Mouse (Mus musculus) embryonic facial prominence, embryonic 11.5 days (tissue): ENCODE results near the gene Pnpla1. TPM values are rescaled to one million over a fixed set of nuclear protein-coding genes. Genes with fewer than 3 reads are reported as not detected.

Source experiments
- ATAC-seq: fragments of 200-750 bp; cut with Nextera tagmentation; replicated peaks from 2 replicates; pipeline ENCODE4 v1.8.0; 2017; ENCODE audit warnings: low read depth; ENCODE audit not compliant: insufficient number of reproducible peaks, low FRiP score, low TSS enrichment
- DNase-seq: peaks from one replicate; pipeline ENCODE4 v3.0.0-alpha.2; 2015; ENCODE audit warnings: low spot score
- H3K27ac ChIP-seq: fragments of 300-500 bp; sonication (generic); replicated peaks from 2 replicates; pipeline ENCODE4 v1.5.1; 2014; ENCODE audit warnings: mild to moderate bottlenecking, low read depth, low read length, control low read depth
- H3K27me3 ChIP-seq: fragments of 300-500 bp; sonication (generic); 2 replicates; pipeline ENCODE4 v1.6.1; 2014; ENCODE audit warnings: mild to moderate bottlenecking, low read length, moderate library complexity, mixed read lengths; ENCODE audit not compliant: control insufficient read depth, insufficient read depth
- H3K36me3 ChIP-seq: fragments of 300-500 bp; sonication (generic); replicated peaks from 2 replicates; pipeline ENCODE4 v1.6.1; 2014; ENCODE audit warnings: low read depth, mild to moderate bottlenecking, low read length, moderate library complexity, mixed read lengths; ENCODE audit not compliant: control insufficient read depth, insufficient read depth
- H3K4me1 ChIP-seq: fragments of 300-500 bp; sonication (generic); 2 replicates; pipeline ENCODE4 v1.6.1; 2014; ENCODE audit warnings: low read length, mixed read lengths; ENCODE audit not compliant: control insufficient read depth, insufficient read depth
- H3K4me2 ChIP-seq: fragments of 300-500 bp; sonication (generic); 2 replicates; pipeline ENCODE4 v1.6.1; 2014; ENCODE audit warnings: low read depth, mild to moderate bottlenecking, control low read depth, low read length, moderate library complexity
- H3K4me3 ChIP-seq: fragments of 300-500 bp; sonication (generic); 2 replicates; pipeline ENCODE4 v1.5.1; 2014; ENCODE audit warnings: low read depth, low read length, control low read depth
- H3K9ac ChIP-seq: fragments of 300-500 bp; sonication (generic); replicated peaks from 2 replicates; pipeline ENCODE4 v1.6.1; 2014; ENCODE audit warnings: mild to moderate bottlenecking, control low read depth, low read length
- H3K9me3 ChIP-seq: fragments of 300-500 bp; sonication (generic); replicated peaks from 2 replicates; pipeline ENCODE4 v1.6.1; 2016; ENCODE audit warnings: mild to moderate bottlenecking, low read length, inconsistent platforms, mixed read lengths; ENCODE audit not compliant: control insufficient read depth
- WGBS: fragments of 180-500 bp; shearing (Covaris S2); extraction: QIAGEN DNeasy Blood & Tissue Kit; methylation state at CpG from one replicate; pipeline ENCODE4 v1.1.7; 2014; 5-methylcytosine and 5-hydroxymethylcytosine counted together
- polyA plus RNA-seq: library from polyadenylated mRNA; unstranded; fragments of >200 nt; fragmentation: Nextera tagmentation; extraction: Ambion mirVana; gene quantifications from 2 replicates; pipeline ENCODE4 v1.2.1, GENCODE M21; 2014

Pnpla1 gene
- polyA plus RNA-seq, 1 experiment from 2014 or later, result not detected

- H3K4me1 ChIP-seq, result no peaks in the 10 kb centered on the region
Observed at GRCm38 (mm10) chr17:28876331-28876730, 18.1 kb downstream of the Pnpla1 start.

GRCm38 (mm10) chr17:28876821-28877220, 18.6 kb downstream of the Pnpla1 start:
- Histone ChIP-seq H3K27me3 (no peaks in the 10 kb centered on the region), H3K9ac (peak overlapping the region; percentile 28; the same call in 1 of the 2 replicates), H3K4me2 (no peak overlapping the region), H3K36me3 (no peaks in the 10 kb centered on the region), H3K4me1 (no peaks in the 10 kb centered on the region), H3K9me3 (no peaks in the 10 kb centered on the region), H3K27ac (no peak overlapping the region), H3K4me3 (no peak overlapping the region)
- ATAC-seq (no peak), DNase-seq (peak; percentile 59)
- 11% methylated on average over 19 of the region's 19 CpGs for WGBS

More at GRCm38 (mm10) chr17:28876331-28876730, 18.1 kb downstream of the Pnpla1 start:
- no peak overlapping the region for H3K4me2 ChIP-seq
- ATAC-seq, result no peak
- WGBS, result 67% methylated on average over 5 of the region's 5 CpGs
- no peaks in the 10 kb centered on the region for H3K36me3 ChIP-seq
- no peaks in the 10 kb centered on the region for H3K27me3 ChIP-seq
- no peak overlapping the region for H3K27ac ChIP-seq
- H3K9me3 ChIP-seq, result no peaks in the 10 kb centered on the region
- H3K4me3 ChIP-seq, result no peak overlapping the region
- DNase-seq, result no peak
- H3K9ac ChIP-seq, result no peak overlapping the region

GRCm38 (mm10) chr17:28879931-28880391, 21.8 kb downstream of the Pnpla1 start:
- Histone ChIP-seq H3K4me1 (no peaks in the 10 kb centered on the region), H3K27me3 (no peaks in the 10 kb centered on the region), H3K9ac (0 out of 2 replicates have a peak overlapping the region, but pooled peaks have one; percentile 4), H3K27ac (no peak overlapping the region), H3K4me2 (no peak overlapping the region), H3K36me3 (no peaks in the 10 kb centered on the region), H3K9me3 (no peaks in the 10 kb centered on the region), H3K4me3 (no peak overlapping the region)
- ATAC-seq (no peak), DNase-seq (peak; percentile 87)
- WGBS, result 6% methylated on average over 18 of the region's 18 CpGs

GRCm38 (mm10) chr17:28882316-28882715, 24.1 kb downstream of the Pnpla1 start:
- H3K36me3 ChIP-seq, result no peaks in the 10 kb centered on the region
- ATAC-seq (no peak), DNase-seq (peak; percentile 77)
- no peak overlapping the region for H3K9ac ChIP-seq
- no peaks in the 10 kb centered on the region for H3K9me3 ChIP-seq
- no peak overlapping the region for H3K27ac ChIP-seq
- no peak overlapping the region for H3K4me3 ChIP-seq
- H3K4me2 ChIP-seq, result no peak overlapping the region
- H3K4me1 ChIP-seq, result no peaks in the 10 kb centered on the region
- no peaks in the 10 kb centered on the region for H3K27me3 ChIP-seq
- WGBS, result 5% methylated on average over 12 of the region's 12 CpGs

- WGBS, result 57% methylated on average over 8 of the region's 8 CpGs
- H3K27me3 ChIP-seq, result no peaks in the 10 kb centered on the region
- no peaks in the 10 kb centered on the region for H3K9me3 ChIP-seq
- H3K27ac ChIP-seq, result no peak overlapping the region
- H3K4me2 ChIP-seq, result no peak overlapping the region
- DNase-seq (no peak), ATAC-seq (no peak)
- H3K4me3 ChIP-seq, result no peak overlapping the region
- H3K4me1 ChIP-seq, result no peaks in the 10 kb centered on the region
- H3K9ac ChIP-seq, result no peak overlapping the region
- no peaks in the 10 kb centered on the region for H3K36me3 ChIP-seq
Observed at GRCm38 (mm10) chr17:28882810-28883209, 24.6 kb downstream of the Pnpla1 start.

GRCm38 (mm10) chr17:28883941-28884516, 25.8 kb downstream of the Pnpla1 start:
- Histone ChIP-seq H3K4me1 (no peaks in the 10 kb centered on the region), H3K4me2 (no peak overlapping the region), H3K36me3 (no peaks in the 10 kb centered on the region), H3K4me3 (no peak overlapping the region), H3K27me3 (no peaks in the 10 kb centered on the region), H3K9me3 (no peaks in the 10 kb centered on the region), H3K27ac (no peak overlapping the region), H3K9ac (no peak overlapping the region)
- WGBS, result 70% methylated on average over 10 of the region's 10 CpGs
- no peak for DNase-seq
- no peak for ATAC-seq

- 85% methylated on average over 8 of the region's 8 CpGs for WGBS
- Histone ChIP-seq H3K9ac (no peak overlapping the region), H3K27ac (no peak overlapping the region), H3K4me1 (no peaks in the 10 kb centered on the region), H3K27me3 (no peaks in the 10 kb centered on the region), H3K4me2 (no peak overlapping the region), H3K36me3 (no peaks in the 10 kb centered on the region), H3K4me3 (no peak overlapping the region), H3K9me3 (no peaks in the 10 kb centered on the region)
- no peak for ATAC-seq
- DNase-seq, result no peak
Observed at GRCm38 (mm10) chr17:28885231-28885630, 27.0 kb downstream of the Pnpla1 start.

- Histone ChIP-seq H3K36me3 (no peaks in the 10 kb centered on the region), H3K27me3 (no peaks in the 10 kb centered on the region), H3K4me3 (no peak overlapping the region), H3K4me2 (no peak overlapping the region), H3K9me3 (no peaks in the 10 kb centered on the region), H3K4me1 (no peaks in the 10 kb centered on the region), H3K27ac (no peak overlapping the region), H3K9ac (no peak overlapping the region)
- ATAC-seq, result no peak
- no peak for DNase-seq
- WGBS, result 73% methylated on average over 8 of the region's 8 CpGs
Observed at GRCm38 (mm10) chr17:28886266-28886665, 28.1 kb downstream of the Pnpla1 start.
